Mouse (Mus musculus) heart, postnatal 25 days (tissue): ENCODE results near the gene Mtmr11. TPM values are rescaled to one million over a fixed set of nuclear protein-coding genes. Genes with fewer than 3 reads are reported as not detected.
"Not testable (repeated sequence)": the region's sequence is repeated elsewhere in the genome, so short reads cannot be mapped to it uniquely, and the experiment has no call there.

Experiments used
- DNase-seq: peaks from one replicate; pipeline ENCODE4 v3.0.0; 2022; ENCODE audit warnings: low spot score
- intact Hi-C: fragments of 180-260 bp; cut with DNase I; formaldehyde crosslinking; loops from one replicate; pipeline ENCODE4 v1.15.1; 2025
- microRNA-seq: library from miRNA; unstranded; fragments of <30 nt; microRNA quantifications from one replicate; pipeline ENCODE4 v1.2.0, GENCODE M21; 2022
- total RNA-seq, 2 experiments: library from RNA; stranded (reverse); gene quantifications; 2 replicates each; pipeline ENCODE4 v1.2.3; 2021

Gene Mtmr11
- total RNA-seq, 2 experiments from 2014 or later: 3.2 TPM

DNA sequence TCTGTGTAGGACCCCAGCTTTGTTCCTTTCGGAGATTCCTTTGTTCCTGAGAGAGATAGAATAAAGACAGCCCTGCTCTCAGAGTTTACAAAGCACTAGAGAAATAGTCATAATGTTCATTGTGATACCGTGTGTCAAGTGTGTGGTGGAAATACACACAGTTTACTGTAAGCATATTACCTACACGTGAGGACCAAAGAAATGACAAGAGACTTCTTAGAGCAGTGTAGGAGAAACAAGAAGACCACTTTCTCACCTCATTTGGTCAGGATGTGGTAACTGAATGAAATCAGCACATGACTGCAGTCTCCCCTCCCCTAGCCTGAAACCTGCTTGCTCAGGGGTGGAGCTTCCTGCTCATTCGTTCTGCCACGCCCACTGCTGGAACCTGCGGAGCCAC lies 36.4 kb downstream of the Mtmr11 start:
- intact Hi-C loops: no loop called here
- DNase-seq: no peak

DNA sequence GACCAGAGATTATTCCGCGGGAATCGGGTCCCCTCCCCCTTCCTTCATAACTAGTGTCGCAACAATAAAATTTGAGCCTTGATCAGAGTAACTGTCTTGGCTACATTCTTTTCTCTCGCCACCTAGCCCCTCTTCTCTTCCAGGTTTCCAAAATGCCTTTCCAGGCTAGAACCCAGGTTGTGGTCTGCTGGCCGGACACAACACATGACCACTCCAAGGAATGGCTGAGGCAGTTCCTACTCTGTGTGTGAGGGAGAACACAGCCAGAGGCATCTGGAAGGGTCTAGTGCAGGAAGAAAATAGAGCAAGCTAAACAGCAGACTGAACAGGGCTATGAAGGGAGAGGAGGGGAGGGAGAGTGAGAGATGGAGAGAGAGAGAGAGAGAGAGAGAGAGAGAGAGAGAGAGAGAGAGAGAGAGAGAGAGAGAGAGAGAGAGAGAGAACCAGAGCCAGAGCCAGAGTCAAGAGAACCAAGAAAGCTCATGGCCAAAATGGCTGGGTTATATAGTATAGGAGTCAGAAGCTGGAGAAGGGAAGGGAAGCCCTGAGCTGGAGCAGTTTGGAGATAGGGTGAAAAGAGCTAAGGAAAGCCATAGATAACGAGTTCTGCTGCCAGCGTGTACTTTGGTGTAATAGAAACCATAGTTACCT lies 36.9 kb downstream of the Mtmr11 start:
- intact Hi-C loops, DNase-seq: not testable (repeated sequence)

DNA sequence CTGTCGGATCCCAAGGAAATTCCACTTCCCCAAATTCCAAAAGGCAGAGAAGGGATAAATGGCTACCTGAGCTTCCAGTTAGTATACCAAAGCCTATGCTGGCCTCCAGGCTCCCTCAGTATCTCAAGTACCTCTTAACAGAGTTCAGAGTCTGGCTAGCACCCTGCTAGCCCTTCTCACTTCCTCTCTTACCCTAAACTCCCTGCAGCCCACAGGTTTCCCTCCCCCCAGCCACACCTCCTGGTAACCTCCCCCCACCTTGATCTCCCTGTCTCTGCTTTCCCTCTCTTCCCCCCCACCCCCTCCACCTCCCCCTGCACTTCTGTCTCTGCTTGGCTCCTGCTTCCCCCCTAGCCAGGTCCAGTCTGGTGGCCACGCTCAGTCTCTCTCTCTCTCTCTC lies 37.9 kb downstream of the Mtmr11 start:
- intact Hi-C loops: no loop called here
- DNase-seq: no peak

DNA sequence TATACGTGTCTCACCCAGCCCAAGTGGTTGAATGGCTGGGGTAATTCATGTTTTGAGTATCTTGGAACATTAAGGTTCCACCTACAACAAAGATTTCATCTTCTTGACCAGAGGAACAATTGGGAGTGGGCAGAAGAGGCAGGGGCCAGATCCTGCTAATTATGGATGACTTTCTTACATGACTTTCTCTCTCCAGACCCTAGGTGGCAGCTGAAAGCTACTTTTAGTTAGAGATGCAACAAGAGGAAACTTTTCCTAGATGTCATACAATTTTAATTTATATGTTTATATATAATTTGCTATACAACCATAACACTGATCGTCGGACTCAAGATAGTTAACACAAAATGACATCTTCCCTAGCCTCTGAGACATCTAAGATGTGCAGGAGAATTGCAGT lies 46.0 kb downstream of the Mtmr11 start:
- intact Hi-C loops: no loop called here

DNA sequence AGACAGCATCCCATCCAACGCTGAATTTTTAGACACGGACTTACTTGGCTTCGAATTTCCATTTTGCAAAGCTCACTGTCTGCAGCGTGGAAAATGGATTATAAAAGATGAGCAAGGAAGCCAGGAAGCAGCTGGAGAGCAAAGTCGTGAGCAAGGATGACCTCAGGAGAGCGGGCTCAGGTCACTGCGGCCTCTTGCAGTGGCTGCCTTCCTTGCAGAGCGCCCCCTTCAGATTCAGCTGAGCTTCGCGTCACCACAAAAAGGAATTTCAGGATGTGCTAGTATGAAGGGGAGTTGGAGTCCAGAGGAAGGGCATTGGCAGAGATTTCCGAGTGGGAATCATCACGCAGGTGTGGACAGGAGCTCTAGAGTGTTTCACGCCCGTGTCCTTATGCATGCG lies 47.4 kb downstream of the Mtmr11 start:
- intact Hi-C loops: no loop called here
- DNase-seq: no peak

More for the DNA sequence above, 46.0 kb downstream of the Mtmr11 start:
- DNase-seq: no peak

DNA sequence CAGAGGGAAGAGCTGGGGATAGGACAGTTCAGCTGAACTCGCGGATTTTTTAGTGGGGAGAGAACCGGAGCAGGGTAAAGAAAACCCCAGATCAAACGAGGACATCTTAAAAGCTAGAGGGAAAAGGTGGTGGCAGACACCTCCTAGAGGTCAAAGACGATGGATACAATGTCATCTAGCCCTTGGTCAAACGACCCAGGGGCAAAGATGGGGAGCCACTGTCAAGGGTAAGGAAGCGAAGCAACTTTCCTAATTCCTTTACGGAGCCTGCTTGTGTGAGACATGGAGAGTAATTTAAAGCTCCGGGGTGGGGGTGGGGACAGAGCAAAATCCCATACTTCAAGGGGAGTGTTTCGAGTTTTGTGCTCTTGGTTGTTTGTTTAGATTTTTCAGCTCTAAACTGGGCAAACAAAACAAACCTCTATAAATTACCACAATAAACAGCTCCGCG lies 57.4 kb downstream of the Mtmr11 start:
- DNase-seq: no peak
- intact Hi-C loops: loop anchor here (2.0 kb wide), 1 partner anchor 48 kb away; no protein-coding TSS in a partner anchor

DNA sequence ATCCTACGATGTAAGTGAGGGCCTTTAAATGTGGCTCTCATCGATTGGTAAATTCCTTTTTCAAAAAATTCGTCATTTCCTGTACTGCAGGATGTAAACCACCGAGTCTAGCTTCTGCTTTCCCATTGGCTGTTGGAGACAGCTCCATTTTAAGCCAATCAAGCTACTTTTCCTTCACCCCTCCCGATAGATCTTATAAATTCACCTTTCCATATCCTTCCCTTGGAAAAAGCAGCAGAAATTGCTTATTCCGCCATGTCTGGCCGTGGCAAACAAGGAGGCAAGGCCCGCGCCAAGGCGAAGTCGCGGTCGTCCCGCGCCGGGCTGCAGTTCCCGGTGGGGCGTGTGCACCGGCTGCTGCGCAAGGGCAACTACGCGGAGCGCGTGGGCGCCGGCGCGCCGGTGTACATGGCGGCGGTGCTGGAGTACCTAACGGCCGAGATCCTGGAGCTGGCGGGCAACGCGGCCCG lies 57.9 kb downstream of the Mtmr11 start, which contains the start of the genes Bola1 and Hist2h2ab:
Gene Bola1 (minus strand): TSS at position 49 of the 470 bp plus-strand sequence.
Gene Hist2h2ab (plus strand): TSS at position 205 of the 470 bp plus-strand sequence.
- intact Hi-C loops: loop anchor here (2.0 kb wide), 2 partner anchors 49 kb away; partner anchors contain the start of genes Hist2h2bb and Hist2h3b
- DNase-seq: peak; percentile 61

DNA sequence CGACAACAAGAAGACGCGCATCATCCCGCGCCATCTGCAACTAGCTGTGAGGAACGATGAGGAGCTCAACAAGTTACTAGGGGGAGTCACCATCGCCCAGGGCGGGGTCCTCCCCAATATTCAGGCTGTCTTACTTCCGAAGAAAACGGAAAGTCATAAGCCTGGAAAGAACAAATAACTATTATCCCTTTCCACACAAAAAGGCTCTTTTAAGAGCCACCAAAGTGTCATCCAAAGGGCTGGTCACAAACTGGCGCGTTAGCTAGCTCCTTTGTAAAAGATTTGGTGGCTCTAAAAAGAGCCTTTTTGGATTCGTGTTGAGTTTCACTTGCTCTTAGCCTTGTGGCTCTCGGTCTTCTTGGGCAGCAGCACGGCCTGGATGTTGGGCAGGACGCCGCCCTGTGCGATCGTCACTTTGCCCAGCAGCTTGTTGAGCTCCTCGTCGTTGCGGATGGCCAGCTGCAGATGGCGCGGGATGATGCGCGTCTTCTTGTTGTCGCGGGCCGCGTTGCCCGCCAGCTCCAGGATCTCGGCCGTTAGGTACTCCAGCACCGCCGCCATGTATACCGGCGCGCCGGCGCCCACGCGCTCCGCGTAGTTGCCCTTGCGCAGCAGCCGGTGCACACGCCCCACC lies 58.4 kb downstream of the Mtmr11 start:
- not testable (repeated sequence) for DNase-seq
- intact Hi-C loops: loop anchor here (2.0 kb wide), 1 partner anchor 49 kb away; the partner anchor contains the start of genes Hist2h2bb and Hist2h3b

DNA sequence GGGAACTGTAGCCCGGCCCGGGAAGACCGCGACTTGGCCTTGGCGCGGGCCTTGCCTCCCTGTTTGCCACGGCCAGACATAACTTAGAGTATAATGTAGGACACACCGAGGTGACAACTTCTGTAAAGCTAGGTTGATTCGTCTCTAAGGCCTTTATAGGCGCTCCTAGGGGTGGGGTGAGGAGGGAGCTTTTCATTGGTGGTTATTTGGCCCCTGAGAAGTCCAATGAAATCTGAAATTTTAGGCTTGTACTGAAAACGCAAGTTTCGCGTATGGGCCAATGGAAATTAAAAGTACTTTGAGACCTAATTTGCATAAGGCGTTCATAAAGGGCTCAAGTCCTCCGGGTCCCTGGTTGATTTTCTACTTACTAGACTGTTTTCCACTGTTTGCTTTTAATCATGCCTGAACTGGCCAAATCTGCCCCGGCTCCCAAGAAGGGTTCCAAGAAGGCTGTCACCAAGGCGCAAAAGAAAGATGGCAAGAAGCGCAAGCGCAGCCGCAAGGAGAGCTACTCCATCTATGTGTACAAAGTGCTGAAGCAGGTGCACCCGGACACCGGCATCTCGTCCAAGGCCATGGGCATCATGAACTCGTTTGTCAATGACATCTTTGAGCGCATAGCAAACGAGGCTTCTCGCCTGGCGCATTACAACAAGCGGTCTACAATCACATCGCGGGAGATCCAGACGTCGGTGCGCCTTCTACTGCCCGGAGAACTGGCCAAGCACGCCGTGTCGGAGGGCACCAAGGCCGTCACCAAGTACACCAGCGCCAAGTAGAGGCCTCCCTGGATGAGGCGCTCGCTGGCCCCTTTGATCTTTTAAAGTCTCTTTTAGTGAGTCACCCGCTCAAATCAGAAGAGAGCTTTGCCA lies 59.2 kb downstream of the Mtmr11 start, which contains the start of the genes Hist2h2ac and Hist2h2be:
Gene Hist2h2ac (minus strand): TSS at position 116 of the 875 bp plus-strand sequence.
Gene Hist2h2be (plus strand): TSS at position 355 of the 875 bp plus-strand sequence.
- peak; percentile 83 for DNase-seq
- intact Hi-C loops: loop anchor here (2.0 kb wide), 1 partner anchor 48 kb away; the partner anchor contains the start of genes Hist2h2bb and Hist2h3b

Small RNA genes within 50 kb of the gene (microRNA-seq; reads per million reads assigned to microRNA genes)
- not detected for gene Gm44492

Other genes starting within 250 kb of the Mtmr11 start
- 10 to 100 TPM; 74.2 to 92.2 TPM for gene Anp32e, start 232.8 kb upstream of the Mtmr11 start, total RNA-seq
- 10 to 100 TPM; 76.4 to 89.1 TPM for gene Plekho1, start 166.0 kb upstream of the Mtmr11 start, total RNA-seq
- gene Vps45, start 103.5 kb upstream of the Mtmr11 start, total RNA-seq: 10 to 100 TPM; 20.5 to 26.0 TPM
- gene Otud7b, start 57.5 kb upstream of the Mtmr11 start, total RNA-seq: 10 to 100 TPM; 52.2 to 54.5 TPM
- gene Sf3b4, start 10.3 kb downstream of the Mtmr11 start, total RNA-seq: 10 to 100 TPM; 16.9 to 17.2 TPM
- 1 to 10 TPM; 5.0 to 6.5 TPM for gene Sv2a, start 19.1 kb downstream of the Mtmr11 start, total RNA-seq
- gene Bola1, start 57.7 kb downstream of the Mtmr11 start, total RNA-seq: 10 to 100 TPM; 19.3 to 22.2 TPM
- 1 to 10 TPM; 3.0 to 3.4 TPM for gene Hist2h2ab, start 57.9 kb downstream of the Mtmr11 start, total RNA-seq
- gene Hist2h2ac, start 58.9 kb downstream of the Mtmr11 start, total RNA-seq: 10 to 100 TPM; 30.5 to 34.4 TPM
- 10 to 100 TPM; 10.1 to 11.6 TPM for gene Hist2h2be, start 59.1 kb downstream of the Mtmr11 start, total RNA-seq
- gene Hist2h3c2, start 77.1 kb downstream of the Mtmr11 start, total RNA-seq: 10 to 100 TPM in 1 of 2 experiments, 1 to 10 TPM in 1; 9.3 to 10.4 TPM
- 100 to 1,000 TPM; 232 to 233 TPM for gene Hist2h2aa2, start 78.3 kb downstream of the Mtmr11 start, total RNA-seq
- gene Hist2h2aa1, start 83.5 kb downstream of the Mtmr11 start, total RNA-seq: 10 to 100 TPM in 1 of 2 experiments, 1 to 10 TPM in 1; 7.7 to 40.9 TPM
- gene Hist2h3c1, start 84.7 kb downstream of the Mtmr11 start, total RNA-seq: not detected
- gene Hist2h4, start 101.3 kb downstream of the Mtmr11 start, total RNA-seq: 10 to 100 TPM; 14.4 to 16.9 TPM
- gene Hist2h3b, start 106.7 kb downstream of the Mtmr11 start, total RNA-seq: 10 to 100 TPM; 25.8 to 48.9 TPM
- gene Hist2h2bb, start 107.7 kb downstream of the Mtmr11 start, total RNA-seq: 10 to 100 TPM; 47.3 to 58.1 TPM
- 1 to 10 TPM in 1 of 2 experiments, under 1 TPM in 1; 0.94 to 1.1 TPM for gene Fcgr1, start 132.0 kb downstream of the Mtmr11 start, total RNA-seq